Mouse (Mus musculus): ENCODE measurements around the gene Prkce. TPM values are rescaled to one million over a fixed set of nuclear protein-coding genes. Genes with fewer than 3 reads are reported as not detected.

Prkce gene
- polyA plus RNA-seq, 1 experiment from 2014 or later = 11.8 TPM

DNA sequence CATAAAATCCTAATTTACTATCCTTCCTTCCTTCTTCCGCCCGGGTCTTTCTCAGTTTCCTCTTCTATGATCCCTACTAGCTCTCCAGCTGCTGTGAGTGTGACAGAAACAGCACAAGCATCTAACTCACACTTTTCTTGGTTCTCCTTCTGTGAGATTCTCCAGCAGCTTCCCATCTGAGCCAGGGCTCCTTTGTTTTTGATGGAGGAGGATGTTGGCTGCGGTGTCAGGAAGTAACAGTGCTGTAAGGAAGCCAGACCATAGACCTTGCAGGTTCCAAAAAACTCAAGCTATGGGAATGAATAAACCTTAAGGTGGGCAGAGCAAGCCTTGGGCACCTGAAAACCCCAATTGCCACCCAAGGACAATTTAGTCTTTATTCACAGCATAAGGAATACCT lies 537.7 kb downstream of the Prkce start:
- H3K4me3 ChIP-seq (replicated peaks) = no peak overlapping the region
- H3K27ac ChIP-seq = no peak overlapping the region
- H3K27me3 ChIP-seq = no peaks in the 10 kb centered on the region
- no peaks in the 10 kb centered on the region for H3K4me1 ChIP-seq (replicated peaks)
- H3K9ac ChIP-seq (replicated peaks) = no peak overlapping the region
- no peaks in the 10 kb centered on the region for H3K9me3 ChIP-seq
- no peak overlapping the region for H3K4me2 ChIP-seq (replicated peaks)
- WGBS = 91% methylated on average over 3 of the region's 3 CpGs
- ATAC-seq = no peak
- no peaks in the 10 kb centered on the region for H3K36me3 ChIP-seq

- Histone ChIP-seq H3K36me3 (no peaks in the 10 kb centered on the region), H3K4me2 (replicated peaks) (no peak overlapping the region), H3K27me3 (no peaks in the 10 kb centered on the region), H3K4me3 (replicated peaks) (no peak overlapping the region), H3K9me3 (no peaks in the 10 kb centered on the region), H3K27ac (no peak overlapping the region), H3K9ac (replicated peaks) (no peak overlapping the region), H3K4me1 (replicated peaks) (no peaks in the 10 kb centered on the region)
- no peak for ATAC-seq
- 94% methylated on average over 1 of the region's 1 CpGs for WGBS
Observed at GRCm38 (mm10) chr17:86706467-86706866, 538.9 kb downstream of the Prkce start.

Other genes with a start within 250 kb of the Prkce start
- gene Srbd1, start 22.6 kb upstream of the Prkce start, polyA plus RNA-seq (2015; fragmentation: Nextera tagmentation; extraction: Ambion mirVana) = 17.7 and 18.8 TPM in 2 replicates